Mouse (Mus musculus) frontal cortex, postnatal 14 days (tissue): ENCODE measurements at regions not wholly inside any gene's neighbourhood (a gene's known extent, or its start where the extent isn't known, plus 50 kb on each side); places are given as distances from the start of the nearest gene placed in this dataset.

Experiments
- DNase-seq, 2 experiments: peaks; one replicate each; pipeline ENCODE4 v3.0.0; 2022; ENCODE audit warnings: low spot score in 2 of 2

DNA sequence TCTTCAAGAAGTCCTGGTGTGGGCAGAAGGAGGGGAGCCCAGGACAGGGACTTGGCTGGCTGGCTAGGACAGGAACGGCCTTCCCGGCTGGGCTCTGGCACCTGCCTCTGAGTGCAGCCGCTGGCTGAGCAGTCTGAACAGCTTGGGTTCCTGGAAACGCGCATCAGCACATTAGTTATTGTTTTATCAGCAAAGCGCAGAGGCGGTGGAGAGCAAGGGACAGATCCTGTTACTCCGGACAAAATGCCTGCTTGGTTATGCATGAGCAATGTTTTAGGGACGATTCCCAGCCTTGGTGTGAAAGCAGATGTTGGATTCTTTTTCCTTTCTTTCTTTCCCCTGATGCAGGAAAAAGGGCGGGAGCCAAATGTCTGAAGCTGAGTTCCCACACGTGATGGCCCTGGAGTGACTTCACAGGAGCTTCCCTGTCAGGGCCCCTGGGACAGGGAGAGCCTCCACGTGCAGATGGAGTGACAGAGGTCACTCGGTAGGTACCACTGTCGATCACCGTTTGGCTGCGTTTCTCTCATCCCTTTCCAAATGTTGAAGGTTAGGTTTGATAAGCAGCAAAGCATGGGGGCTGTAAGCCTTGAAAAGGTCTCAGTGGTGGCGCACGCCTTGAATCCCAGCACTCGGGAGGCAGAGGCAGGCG lies 217.8 kb upstream of the Klf4 start:
- DNase-seq = no peak

DNA sequence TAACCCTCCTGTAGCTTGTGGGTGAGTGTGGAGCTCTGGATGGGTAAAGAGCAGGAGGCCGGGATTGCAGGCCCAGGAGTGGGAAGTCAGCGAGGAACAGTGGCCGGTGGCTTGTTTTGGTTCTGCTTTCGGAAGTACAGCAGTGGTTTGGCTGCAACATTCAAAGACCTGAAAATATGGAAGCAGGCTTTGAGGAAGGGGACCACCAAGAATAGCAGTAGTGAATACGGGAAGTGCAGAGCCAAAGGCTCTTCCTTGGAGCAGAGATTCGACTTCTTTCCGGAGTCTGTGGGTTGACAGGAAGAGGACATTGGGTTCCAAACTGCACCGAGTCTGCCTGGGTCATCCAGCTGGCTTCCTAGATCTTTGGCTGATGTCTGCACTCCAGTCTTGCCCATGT lies 209.1 kb upstream of the Klf4 start:
- no peak for DNase-seq

DNA sequence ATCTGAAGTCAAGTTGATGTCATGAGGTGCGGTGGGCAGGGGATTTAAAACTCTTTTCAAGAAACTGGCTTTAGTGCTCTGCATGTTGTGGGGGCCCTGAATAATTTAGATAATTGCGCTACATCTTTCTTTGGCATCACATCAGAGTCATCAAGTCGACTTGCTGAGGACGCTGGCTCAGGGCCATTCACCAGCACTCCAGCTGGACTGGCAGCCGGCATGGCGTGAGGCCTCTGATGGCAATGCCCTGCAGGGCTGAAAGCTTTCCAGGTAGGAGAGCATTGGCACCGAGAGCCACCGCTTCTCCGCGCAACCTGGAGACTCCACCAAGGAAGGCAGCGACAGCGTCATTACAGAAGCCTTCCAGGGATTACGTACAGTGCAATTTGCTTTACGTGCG lies 207.8 kb upstream of the Klf4 start:
- DNase-seq = no peak

DNA sequence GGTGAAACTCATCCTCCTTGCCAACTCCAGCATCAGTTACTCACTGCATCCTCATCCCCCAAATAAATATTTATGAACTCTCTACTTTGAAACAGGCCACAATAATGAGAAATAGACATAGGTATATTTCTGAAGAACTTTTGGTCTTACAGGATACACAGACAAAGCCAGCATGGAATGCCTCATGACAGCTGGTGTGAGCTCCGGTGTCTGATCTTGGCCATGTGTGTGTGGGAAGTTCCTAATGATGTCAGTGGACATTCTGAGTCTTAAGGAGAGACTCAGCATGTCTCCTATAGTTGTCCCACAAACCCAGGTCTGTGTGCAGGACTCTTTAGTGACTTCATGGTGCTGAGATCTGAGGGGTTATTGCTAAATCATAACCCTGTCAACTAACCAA lies 206.4 kb upstream of the Klf4 start:
- DNase-seq = no peak

DNA sequence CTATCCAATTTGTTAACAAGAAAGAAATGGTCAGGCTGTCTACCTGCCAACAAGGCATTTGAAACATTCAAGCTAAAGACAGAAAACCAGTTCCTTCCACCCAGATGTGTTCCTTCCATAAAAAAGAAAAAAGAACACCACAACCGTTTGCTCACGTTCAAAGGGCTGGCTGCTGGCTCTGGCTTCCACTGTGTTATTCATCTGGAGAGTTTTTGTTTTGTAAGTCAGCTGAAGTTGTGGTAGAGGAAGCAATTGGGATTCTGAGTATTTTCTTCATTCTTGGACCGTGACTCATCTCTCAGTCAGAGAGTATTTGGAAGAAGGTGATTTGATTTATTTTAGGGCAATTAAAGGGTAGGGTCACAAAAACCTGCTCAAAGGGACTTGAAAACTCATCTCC lies 203.2 kb upstream of the Klf4 start:
- DNase-seq = no peak

DNA sequence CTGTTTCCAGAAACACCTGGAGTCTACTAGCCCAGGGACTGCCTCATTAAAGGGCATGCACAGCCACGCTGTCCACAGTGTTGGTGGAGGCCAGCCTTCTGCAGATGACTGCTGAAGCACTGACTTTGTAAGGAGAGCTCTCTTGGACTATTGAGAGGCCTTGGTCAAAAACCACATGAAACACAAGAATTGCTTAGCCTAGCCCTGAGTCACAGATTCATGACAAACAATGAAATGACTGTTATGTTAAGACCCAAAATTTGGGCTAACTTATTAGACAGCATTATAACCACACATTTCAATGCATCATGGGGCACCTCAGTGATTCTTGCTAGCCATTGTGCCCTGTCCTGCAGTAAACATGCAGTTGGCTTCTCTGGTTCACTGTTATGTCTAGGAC lies 202.1 kb upstream of the Klf4 start:
- DNase-seq = no peak

DNA sequence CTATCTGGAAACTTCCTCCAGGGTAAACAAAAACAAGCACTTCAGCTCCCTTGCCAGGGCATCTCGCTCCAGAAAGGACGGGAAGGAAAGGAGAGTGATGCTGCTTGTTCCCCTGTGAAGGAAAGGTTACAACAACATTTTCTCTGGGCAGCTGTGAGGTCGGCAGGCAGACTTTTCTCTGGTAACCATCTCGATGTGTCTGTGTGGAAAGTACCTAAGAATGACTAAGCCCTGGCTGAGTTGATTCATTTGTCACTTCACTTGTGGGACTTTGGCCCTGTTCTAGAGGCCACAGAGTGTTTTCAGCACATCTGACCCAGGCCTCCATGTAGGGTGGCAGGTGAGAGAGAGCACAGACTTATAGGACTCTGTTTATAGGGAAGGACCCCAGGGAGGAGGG lies 201.0 kb upstream of the Klf4 start:
- DNase-seq = no peak

DNA sequence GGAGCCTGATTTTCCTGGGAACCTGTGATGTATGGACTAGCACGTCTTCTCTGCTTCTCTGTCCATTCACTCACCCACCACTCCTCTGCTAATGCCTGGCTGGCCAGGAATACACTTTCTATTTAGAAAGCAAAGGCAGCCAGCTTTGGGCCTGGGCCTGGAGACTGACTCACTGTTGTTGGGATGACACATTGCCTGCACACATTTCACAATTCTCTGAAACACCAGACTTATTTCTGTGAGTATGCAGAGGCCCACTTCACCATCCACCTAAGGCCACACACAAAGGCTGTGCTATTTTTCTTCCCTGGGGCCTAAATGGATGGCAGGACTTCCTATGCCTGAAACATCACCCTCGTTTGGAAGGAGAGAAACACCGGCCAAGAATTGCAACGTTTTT lies 199.7 kb upstream of the Klf4 start:
- DNase-seq = peak; percentile 36 to 39

DNA sequence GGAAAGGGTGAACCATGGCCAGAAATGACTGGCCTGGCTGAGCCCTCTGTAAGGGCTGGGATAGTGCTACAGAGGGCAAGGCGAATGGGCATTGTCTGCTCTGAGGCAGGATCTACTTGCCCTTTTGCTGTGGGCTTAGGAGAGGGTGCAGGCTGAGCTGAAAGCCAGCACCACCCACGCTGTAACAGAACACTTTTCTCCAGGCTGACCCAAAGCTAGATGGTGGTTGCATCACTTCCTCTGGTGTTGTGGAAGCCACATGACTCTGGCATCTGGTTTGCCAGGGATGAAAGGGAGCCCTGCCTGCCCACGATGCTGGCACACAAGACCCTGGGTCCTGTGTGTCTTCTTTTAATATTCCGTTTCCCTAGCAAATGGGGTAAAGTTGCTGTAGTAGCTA lies 198.0 kb upstream of the Klf4 start:
- DNase-seq = no peak

DNA sequence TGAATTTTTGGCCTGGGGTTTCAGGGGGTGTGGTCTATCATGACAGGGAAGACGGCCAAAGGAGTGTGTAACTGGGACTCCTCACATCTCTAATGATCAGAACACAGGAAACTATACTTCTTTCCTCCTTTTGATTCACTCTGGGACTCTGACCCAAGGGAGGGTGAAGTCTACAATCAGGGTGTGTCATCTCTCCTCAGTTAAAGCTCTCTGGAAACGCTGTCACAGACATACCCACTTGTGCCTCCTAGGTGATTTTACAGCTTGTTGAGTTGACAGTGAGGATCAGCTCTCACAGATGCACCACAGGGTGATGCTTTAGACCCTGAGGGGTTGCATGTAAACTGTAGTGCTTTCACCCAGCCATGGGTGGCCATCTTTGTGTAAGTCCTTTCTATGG lies 194.9 kb upstream of the Klf4 start:
- no peak for DNase-seq

DNA sequence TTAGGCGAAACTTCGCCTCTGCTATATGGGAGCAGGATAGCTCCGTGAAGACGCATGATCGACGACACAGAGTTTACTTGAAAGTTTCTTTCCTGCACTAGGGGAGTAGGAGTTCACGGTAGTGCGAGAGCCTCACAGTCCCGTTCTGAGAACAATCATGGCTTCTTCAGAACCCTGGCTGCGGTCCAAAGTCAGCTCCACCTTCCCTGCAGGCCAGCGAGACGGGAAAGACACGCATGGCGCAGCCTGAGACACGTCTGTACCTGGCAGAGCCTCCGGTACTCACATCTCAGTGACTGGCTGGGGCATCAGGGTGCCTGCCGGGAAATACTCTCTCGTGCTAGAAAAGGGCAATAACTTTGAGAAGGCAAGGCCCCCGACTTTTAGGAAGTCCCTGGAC lies 193.8 kb upstream of the Klf4 start:
- no peak for DNase-seq

DNA sequence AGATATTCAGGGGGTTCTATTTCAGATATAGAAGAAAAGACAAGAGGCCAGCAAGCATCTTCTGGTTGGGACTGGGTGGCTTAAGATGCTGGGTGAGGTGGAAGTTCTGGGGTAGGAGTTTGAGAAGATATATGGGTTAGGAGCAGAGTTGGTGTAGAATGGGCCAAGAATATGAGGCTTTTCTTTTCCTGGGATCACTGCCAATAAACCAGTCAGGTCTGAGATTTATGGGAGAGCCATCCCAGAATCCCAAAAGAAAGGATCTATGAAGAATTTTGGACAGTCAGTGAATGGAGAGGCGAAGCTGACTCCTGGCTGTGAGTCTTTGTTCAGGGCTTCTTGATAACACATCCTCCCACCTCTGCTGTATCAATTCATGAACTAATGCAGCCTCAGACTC lies 192.0 kb upstream of the Klf4 start:
- DNase-seq = no peak

DNA sequence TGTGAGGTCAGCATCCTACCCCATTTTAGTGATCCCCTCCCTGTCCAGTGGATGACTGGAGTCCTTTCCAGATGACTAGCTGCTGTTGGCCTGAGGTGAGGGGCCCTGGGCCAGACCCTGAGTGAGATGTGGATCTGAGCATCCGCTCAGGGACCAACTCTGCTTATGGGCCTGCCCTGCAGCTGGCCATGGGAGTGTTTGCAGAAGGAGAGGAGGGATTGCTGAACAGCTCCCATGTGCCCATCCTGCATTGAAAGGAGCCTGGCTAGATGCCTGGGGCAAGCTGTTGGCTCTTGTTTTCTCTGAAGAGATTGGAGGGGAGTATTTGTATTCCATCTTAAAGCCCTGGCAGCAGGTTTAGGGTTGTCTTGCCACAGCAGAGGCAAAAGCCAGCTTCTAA lies 190.9 kb upstream of the Klf4 start:
- DNase-seq = no peak

DNA sequence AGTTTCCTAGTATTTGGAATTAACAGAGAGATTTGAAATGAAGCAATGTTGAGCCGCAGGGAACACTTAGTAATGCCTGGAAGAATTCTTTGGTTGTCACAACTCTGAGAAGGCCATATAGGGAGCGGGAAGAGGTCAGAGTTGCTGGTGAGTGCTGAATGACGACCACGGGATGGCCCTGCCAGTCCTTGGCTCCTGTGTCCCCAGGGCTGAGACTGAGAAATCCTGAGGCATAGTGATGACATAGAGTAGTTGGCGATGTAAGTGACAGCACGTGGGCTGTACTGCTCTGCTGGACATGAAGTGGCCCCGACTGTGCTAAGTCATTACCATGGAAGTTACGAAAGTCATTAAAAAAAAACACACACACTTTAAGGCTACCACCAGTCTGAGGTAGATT lies 190.1 kb upstream of the Klf4 start:
- no peak for DNase-seq

DNA sequence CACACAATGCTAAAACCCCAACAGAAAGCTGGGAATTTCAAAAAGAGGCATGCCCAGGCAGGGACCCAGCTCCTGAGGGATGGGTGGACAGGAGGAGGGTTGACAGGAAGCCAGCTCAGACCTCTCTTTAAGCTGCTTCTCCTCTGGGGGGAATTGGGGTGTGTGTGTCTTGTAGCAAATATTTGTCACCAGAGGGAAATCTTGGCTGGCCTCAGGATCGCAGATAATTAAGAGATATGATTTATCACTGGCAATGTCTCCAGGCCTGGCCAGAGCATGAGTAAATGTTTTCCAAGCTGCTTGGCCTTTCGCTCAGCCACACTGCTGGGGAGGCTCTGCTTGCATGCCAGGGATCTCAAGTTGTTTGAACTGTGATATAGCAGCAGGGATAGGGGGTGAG lies 189.6 kb upstream of the Klf4 start:
- no peak for DNase-seq

DNA sequence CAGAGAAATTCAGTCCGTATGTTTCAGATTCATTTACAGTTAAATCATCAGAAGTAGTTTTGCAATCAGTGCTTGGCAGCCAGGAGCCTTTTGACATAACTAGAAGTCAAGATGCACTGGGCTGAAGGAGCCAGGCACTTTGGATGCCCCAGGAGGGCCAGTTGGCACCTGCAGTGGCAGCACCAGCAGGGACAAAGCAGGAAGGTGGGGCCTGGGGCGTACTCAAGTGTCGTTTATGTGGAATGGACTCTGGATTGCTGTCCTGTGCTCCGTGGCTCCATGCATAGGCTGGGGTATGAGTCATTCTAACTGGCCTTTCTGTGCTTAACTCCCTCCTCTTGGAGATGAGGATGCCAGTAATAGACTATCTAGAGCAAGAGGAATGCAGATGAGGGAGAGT lies 186.2 kb upstream of the Klf4 start:
- DNase-seq = no peak

DNA sequence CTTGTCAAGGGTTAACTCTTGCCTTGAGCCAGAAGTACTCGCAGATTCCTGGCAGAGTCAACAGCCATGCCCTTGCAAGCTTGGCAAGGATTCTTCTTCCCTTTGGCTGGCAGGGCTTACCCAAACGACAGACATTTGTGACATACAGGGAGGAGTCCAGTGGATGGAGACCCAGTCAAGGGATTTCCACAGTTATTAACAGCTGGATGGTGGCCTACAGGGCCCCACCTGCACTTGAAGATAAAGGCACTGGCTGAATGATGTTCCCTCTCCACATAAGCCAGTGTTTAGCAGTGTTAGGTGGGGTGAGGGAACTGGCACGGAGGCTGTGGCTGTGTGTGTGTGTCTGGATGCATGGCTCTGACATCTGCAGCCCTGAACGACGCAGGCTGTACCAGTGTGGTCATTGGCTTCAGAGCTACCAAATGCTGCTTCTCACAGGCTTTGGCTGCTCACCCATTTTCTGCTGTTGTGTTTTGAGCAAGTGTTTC lies 183.9 kb upstream of the Klf4 start:
- no peak for DNase-seq

DNA sequence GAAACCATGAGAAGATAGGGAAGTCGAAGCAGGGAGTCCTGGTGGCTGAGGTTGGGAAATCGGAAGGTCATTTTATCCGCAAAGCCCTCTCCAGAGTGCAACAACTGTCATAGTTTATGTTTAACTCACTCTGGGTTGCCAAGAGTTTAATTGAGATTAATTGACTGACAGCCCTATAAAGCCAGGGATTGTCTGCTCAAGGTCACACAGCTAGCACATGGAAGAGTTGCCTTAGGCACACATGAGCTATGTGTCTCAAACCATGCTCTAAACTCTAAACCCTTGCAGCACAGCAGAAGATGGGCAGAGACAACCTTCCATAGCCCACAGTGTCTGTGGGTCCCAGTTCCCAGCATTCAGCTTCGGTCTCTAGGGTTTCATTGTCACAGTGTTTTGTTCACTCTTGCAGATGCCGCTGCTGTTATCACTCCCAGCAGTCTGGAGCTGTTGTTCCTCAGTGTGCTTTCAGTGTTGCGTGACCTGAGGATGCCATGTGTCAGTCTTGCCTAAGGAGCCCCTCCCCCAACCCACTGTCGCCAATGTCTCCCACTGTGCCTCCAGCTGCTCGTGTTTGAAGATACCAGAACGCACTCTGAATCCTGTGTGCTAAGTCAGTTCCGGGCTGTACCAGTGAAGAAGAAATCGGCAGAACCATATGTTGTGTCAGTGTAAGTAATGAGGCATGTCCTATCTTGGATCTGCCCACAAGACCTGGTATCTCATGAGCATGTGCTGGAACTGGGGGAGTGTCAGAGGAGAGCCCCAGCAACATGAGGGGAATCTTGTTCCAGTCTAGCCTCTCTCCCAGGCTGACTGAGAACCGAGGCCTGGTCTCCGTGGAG lies 179.5 kb upstream of the Klf4 start:
- DNase-seq = no peak

DNA sequence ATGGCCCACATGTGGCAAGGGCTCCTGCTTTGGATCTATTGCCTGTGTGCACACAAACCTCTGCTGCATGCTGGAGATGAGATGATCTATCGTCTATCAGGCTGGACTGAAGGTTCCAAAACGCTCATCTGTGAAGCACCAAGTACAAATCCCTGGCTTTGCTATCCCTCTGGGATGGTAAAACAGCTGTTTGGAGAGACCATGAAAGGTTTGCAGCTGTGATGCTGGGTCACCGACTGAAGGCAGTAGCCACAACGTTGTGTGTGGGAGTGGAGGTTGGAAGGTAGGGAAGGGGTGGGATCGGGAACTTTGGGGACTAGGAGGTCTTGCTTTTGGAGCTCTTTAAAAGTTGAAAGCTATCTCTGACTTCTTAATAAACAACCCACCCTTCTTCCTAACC lies 178.2 kb upstream of the Klf4 start:
- DNase-seq = no peak

DNA sequence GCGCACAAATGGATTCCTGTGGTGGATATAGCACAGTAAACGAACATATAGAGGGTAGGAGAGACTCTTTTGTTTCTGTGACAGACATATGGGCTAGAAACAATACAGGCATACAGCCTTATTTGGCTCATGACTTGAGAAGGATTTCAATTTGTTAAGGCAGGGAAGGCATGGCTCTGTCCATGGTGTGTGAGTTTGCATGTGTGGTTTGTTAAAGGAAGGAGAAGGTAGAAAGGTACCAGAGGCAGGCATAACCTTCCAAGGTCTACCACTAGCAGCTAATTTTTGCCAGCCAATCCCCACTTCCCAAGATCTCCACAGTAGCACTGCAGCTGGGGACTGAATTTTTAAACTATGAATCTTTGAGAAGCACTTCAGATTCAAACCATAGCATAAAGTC lies 176.5 kb upstream of the Klf4 start:
- no peak for DNase-seq

DNA sequence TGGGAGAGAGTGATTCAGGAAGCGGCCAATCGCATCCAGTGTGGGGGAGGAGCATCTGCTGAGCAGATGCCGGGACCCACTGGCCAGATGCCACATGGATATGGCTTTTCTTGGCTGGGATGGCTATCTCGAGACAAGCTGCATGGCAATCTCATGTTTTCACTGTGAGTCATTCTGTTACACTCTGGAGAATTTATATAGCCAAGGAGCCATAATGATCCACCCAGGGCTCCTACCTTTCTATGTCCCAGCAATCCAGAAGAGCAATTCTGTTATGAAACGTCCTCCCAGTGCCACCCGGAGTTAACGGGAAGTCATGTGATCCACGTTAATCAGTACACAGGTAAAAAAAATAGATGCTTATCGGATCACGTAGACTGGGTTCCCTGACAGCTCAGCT lies 175.7 kb upstream of the Klf4 start:
- no peak for DNase-seq

DNA sequence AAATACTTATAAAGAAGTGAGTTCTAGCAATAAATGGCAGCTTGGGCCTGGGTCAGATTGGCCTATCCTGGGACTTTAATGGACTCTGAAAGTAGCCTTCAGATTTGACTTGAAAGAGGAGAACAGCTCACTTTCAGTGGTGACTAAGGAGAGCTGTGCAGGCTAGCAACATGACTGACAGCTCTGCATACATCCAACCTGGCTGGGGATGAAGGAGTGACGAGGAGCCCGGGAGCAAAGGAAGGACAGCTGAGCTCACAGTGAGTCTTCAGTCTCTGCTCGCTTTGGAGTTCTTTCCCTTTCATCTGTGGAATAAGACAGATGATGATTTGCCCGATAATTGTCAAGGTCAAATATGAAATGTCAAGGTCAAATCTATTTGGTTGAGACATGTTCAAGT lies 172.7 kb upstream of the Klf4 start:
- DNase-seq = no peak

DNA sequence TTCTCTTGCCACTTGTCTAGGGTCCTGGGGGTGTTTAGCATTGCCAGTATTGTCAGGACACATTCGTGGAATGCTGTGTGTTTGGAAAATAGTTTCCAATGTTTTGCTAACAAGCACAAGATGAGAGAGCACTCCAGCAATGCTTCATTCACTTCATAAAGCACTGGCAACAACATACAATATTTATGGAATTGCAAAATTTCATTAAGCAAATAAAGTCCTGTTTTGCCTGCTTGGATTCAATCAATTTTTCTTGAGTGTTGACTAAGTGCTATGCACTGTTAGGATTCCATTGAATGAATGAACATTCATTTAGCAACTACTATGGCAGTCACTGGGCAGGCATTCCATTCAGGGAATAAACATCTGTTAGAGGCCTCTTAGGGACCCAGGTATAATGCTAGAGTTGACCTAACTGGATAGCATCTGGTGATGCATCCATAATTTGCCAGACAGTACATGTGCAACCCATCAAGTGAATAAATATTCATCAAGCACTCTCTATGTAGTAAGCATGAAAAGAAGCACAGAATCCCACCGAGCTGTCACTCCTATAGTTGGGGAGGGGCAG lies 171.2 kb upstream of the Klf4 start:
- DNase-seq = no peak
